In the genomic region with DNA sequence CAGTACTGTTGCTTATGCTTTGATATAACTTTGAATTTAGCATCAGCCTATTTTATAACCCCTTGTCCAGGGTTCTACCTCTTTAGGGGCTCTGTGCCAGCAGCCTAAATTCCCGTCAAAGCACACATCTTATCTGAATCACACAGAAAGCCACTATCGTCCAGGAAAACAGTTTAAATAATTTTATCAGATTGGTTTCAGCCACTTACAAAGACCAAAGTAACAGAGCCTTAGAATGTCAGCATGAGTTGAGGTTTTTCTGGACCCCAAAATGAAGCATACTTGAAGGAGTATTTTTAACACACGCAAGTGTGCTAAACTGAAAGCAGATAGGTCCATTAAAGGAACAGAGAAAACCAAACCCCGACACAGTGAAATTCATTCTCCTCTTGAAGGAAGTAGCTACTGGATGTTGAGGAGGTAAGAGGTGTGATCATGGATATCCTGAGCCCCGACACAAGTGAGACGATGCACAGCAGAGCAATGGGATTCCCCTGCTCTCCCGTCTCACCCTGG, we compare ENCODE assay signal across 19 mouse cellular contexts. TPM values are rescaled to one million over a fixed set of nuclear protein-coding genes. Genes with fewer than 3 reads are reported as not detected.
DNase-seq lines count a peak whose midpoint lies in the region; ATAC-seq and TF ChIP-seq lines count a peak whose summit lies in the region.
"Not testable (repeated sequence)": the region's sequence is repeated elsewhere in the genome, so short reads cannot be mapped to it uniquely, and the experiment has no call there.
"Had no signal": no experiment of that assay in that cellular context is flagged by ENCODE, and none has a peak within 500 bp of the region (broad histone marks: within the 10 kb centered on the region; RNA-seq: fewer than 3 reads in every experiment).

No protein-coding gene starts in this region.

- not testable (repeated sequence) for DNase-seq in CH12.LX (ENCODE audit: extremely low read depth)
- DNase-seq in MEL (ENCODE audit: low read depth, low spot score), result peak; percentile 45

- H3K4me2 ChIP-seq in CH12.LX (ENCODE audit: insufficient read depth, low read depth, poor library complexity, severe bottlenecking), result peak overlapping the region; percentile 61; the same call in 1 of the 2 replicates

- TF ChIP-seq EP300 in CH12.LX (IDR thresholded peaks at IDR 0.05; ENCODE audit: low read length), result not testable (repeated sequence)
- peak; percentile 33 to 67 for TF ChIP-seq EP300 in MEL (IDR thresholded peaks at IDR 0.05; ENCODE audit: low read depth in 1 of 2, low read length in 2 of 2)

- not testable (repeated sequence) for H3K9me3 ChIP-seq in CH12.LX (replicated peaks; ENCODE audit: low read length); MEL (replicated peaks; ENCODE audit: insufficient read depth, low read length)

- not testable (repeated sequence) for H3K27me3 ChIP-seq in CH12.LX (replicated peaks); MEL (ENCODE audit: control insufficient read depth in 1 of 2, insufficient read depth in 2 of 2, low read length in 2 of 2)

- H3K36me3 ChIP-seq in CH12.LX (replicated peaks in 1 of 2; ENCODE audit: control insufficient read depth in 1 of 2, insufficient read depth in 1 of 2, low read length in 1 of 2), result not testable (repeated sequence)
- peaks cover 0 to 49% of the 10 kb centered on the region in 2 experiments; a peak in 2 of 4 replicates for H3K36me3 ChIP-seq in MEL (ENCODE audit: control insufficient read depth in 1 of 2, insufficient read depth in 2 of 2, low read length in 2 of 2)

- H3K27ac ChIP-seq in CH12.LX (ENCODE audit: insufficient read depth, low read depth), result not testable (repeated sequence)
- H3K27ac ChIP-seq in MEL (ENCODE audit: control insufficient read depth, low read depth, low read length), result peak overlapping the region; percentile 78

- H3K4me1 ChIP-seq in CH12.LX (ENCODE audit: control insufficient read depth in 1 of 2, insufficient read depth in 2 of 2), result not testable (repeated sequence)
- H3K4me1 ChIP-seq in MEL (ENCODE audit: control insufficient read depth in 1 of 2, insufficient read depth in 2 of 2, low read length in 2 of 2), result peaks cover 26 to 48% of the 10 kb centered on the region in 2 experiments

- ATAC-seq in hematopoietic stem cell, adult 5-6 weeks (replicated peaks in 1 of 2; ENCODE audit: insufficient read depth in 1 of 2, low FRiP score in 2 of 2, low TSS enrichment in 1 of 2, low read depth in 1 of 2, poor library complexity in 2 of 2, severe bottlenecking in 2 of 2), result peak; percentile 57 to 62
- ATAC-seq in megakaryocyte progenitor cell, adult 5-6 weeks (replicated peaks; ENCODE audit: poor library complexity), result peak; percentile 40

- H3K79me2 ChIP-seq in CH12.LX (replicated peaks; ENCODE audit: control insufficient read depth, extremely low read depth, insufficient read depth, poor library complexity, severe bottlenecking); MEL (ENCODE audit: control insufficient read depth, insufficient read depth, low read length, poor library complexity): not testable (repeated sequence)

- not testable (repeated sequence) for H3K4me3 ChIP-seq in CH12.LX (replicated peaks in 1 of 3; ENCODE audit: low read depth in 2 of 3, low read length in 2 of 3, poor library complexity in 1 of 3)
- H3K4me3 ChIP-seq in MEL (ENCODE audit: control insufficient read depth in 1 of 2, insufficient read depth in 1 of 2, low read depth in 2 of 2, low read length in 2 of 2), result peak overlapping the region; percentile 6 to 37; a peak in 3 of 4 replicates

- in situ Hi-C loops in CH12.LX (cut with MboI; ENCODE audit: low pct_ligation_motif_present, low pct_unique_long_range_greater_than_20kb, low sequenced_read_pairs), result not testable (repeated sequence)

- not testable (repeated sequence) for H3K9ac ChIP-seq in CH12.LX (ENCODE audit: insufficient read depth, low read depth)
- H3K9ac ChIP-seq in MEL (ENCODE audit: control insufficient read depth, low read depth, low read length, poor library complexity, severe bottlenecking), result peak overlapping the region; percentile 17

- dilution Hi-C loops in CH12.LX (cut with MboI; ENCODE audit: extremely low pct_ligation_motif_present, extremely low pct_unique_long_range_greater_than_20kb, low sequenced_read_pairs), result not testable (repeated sequence)

- TF ChIP-seq POLR2A in CH12.LX (IDR thresholded peaks at IDR 0.05; ENCODE audit: low read depth, low read length); MEL (IDR thresholded peaks at IDR 0.05; ENCODE audit: control insufficient read depth in 1 of 2, insufficient read depth in 1 of 2, low read depth in 1 of 2, low read length in 2 of 2, poor library complexity in 1 of 2): not testable (repeated sequence)

- TF ChIP-seq RAD21 in CH12.LX (IDR thresholded peaks at IDR 0.05; ENCODE audit: low read depth, low read length); MEL (IDR thresholded peaks at IDR 0.05; ENCODE audit: low read depth, low read length): not testable (repeated sequence)

- TF ChIP-seq CTCF in CH12.LX (conservative IDR thresholded peaks at IDR 0.05 in 1 of 2, IDR thresholded peaks at IDR 0.05 in 1 of 2; ENCODE audit: low read depth in 2 of 2, low read length in 2 of 2); MEL (IDR thresholded peaks at IDR 0.05 in 2 of 3, conservative IDR thresholded peaks at IDR 0.05 in 1 of 3; ENCODE audit: control insufficient read depth in 1 of 3, insufficient read depth in 1 of 3, low read depth in 2 of 3, low read length in 3 of 3, poor library complexity in 1 of 3, severe bottlenecking in 1 of 3): not testable (repeated sequence)

TF ChIP-seq in MEL, 35 proteins besides CTCF, POLR2A, EP300 and RAD21:
- TF ChIP-seq TCF12 (IDR thresholded peaks at IDR 0.05; ENCODE audit: low read depth, low read length) (peak; percentile 66), GATA1 (IDR thresholded peaks at IDR 0.05; ENCODE audit: low read depth, low read length) (peak; percentile 62; the same call in 1 of the 2 replicates), ETS1 (IDR thresholded peaks at IDR 0.05; ENCODE audit: low read depth, low read length) (peak; percentile 60; the same call in 1 of the 2 replicates), RCOR1 (IDR thresholded peaks at IDR 0.05; ENCODE audit: low read depth, low read length) (peak; percentile 32; the same call in 1 of the 2 replicates)
TF ChIP-seq in MEL: peak in this region for 4; not testable (repeated sequence) for 31.

RNA-seq across cellular contexts. Expression of a gene that starts 20.0 kb away (rescaled TPM):
- total RNA-seq in CH12.LX (2012; rRNA removed), result not detected in 2 replicates
- total RNA-seq in CH12.LX (2014; rRNA removed), result not detected in 2 replicates
- not detected in 2 replicates for polyA plus RNA-seq in CH12.LX (2012; ENCODE audit: insufficient read length, low read depth)
- 0.19 and 0.20 TPM in 2 replicates for total RNA-seq in MEL (2012; rRNA removed)
- under 1 TPM in 1 of 2 experiments, not detected in 1; 0.42 TPM for polyA plus RNA-seq in MEL (2012; ENCODE audit: insufficient read depth in 1 of 2, insufficient read length in 2 of 2, low read depth in 1 of 2, low replicate concordance in 2 of 2, missing spikeins in 1 of 2)
- total RNA-seq in hematopoietic stem cell, adult 5-6 weeks (2017), result not detected in 2 replicates
- not detected in 2 replicates for total RNA-seq in megakaryocyte progenitor cell, adult 5-6 weeks (2015)
- not detected in 2 replicates for total RNA-seq in megakaryocyte progenitor cell, adult 5-6 weeks (2017)
- total RNA-seq: ES-E14 had no signal
- polyA plus RNA-seq: CD4-positive, CD25-positive, alpha-beta regulatory T cell, adult 4 months had no signal

RNA-seq across cellular contexts. Expression of a gene that starts 36.0 kb away (rescaled TPM):
- total RNA-seq in CH12.LX (2012; rRNA removed) (not detected in 2 replicates), CH12.LX (2014; rRNA removed) (not detected in 2 replicates), MEL (2012; rRNA removed) (not detected in 2 replicates)
- polyA plus RNA-seq in CH12.LX (2012; ENCODE audit: insufficient read length, low read depth) (not detected in 2 replicates), MEL (2012; ENCODE audit: insufficient read depth in 1 of 2, insufficient read length in 2 of 2, low read depth in 1 of 2, low replicate concordance in 2 of 2, missing spikeins in 1 of 2) (not detected)
- not detected in 2 replicates for total RNA-seq in hematopoietic stem cell, adult 5-6 weeks (2017)
- not detected in 2 replicates for total RNA-seq in megakaryocyte progenitor cell, adult 5-6 weeks (2015)
- not detected in 2 replicates for total RNA-seq in megakaryocyte progenitor cell, adult 5-6 weeks (2017)
- total RNA-seq: adrenal gland, adult 2 months; adrenal gland, postnatal 10 days; adrenal gland, postnatal 25 days; adrenal gland, postnatal 4 days; ES-E14; forebrain, postnatal 0 days had no signal
- polyA plus RNA-seq: adrenal gland, adult 2 months; brain, embryonic 14.5 days; CD4-positive, CD25-positive, alpha-beta regulatory T cell, adult 4 months; cortical plate, adult 2 months; embryonic facial prominence, embryonic 10.5 days; embryonic facial prominence, embryonic 12.5 days; embryonic facial prominence, embryonic 14.5 days; forebrain, embryonic 11.5 days; forebrain, embryonic 13.5 days; forebrain, embryonic 15.5 days; forebrain, postnatal 0 days had no signal

RNA-seq across cellular contexts. Expression of a gene that starts 37.1 kb away (rescaled TPM):
- 59.7 and 59.8 TPM in 2 replicates for total RNA-seq in CH12.LX (2012; rRNA removed)
- total RNA-seq in CH12.LX (2014; rRNA removed), result 117 and 130 TPM in 2 replicates
- polyA plus RNA-seq in CH12.LX (2012; ENCODE audit: insufficient read length, low read depth), result 83.7 and 87.0 TPM in 2 replicates
- 2.3 TPM in 2 replicates for total RNA-seq in MEL (2012; rRNA removed)
- polyA plus RNA-seq in MEL (2012; ENCODE audit: insufficient read depth in 1 of 2, insufficient read length in 2 of 2, low read depth in 1 of 2, low replicate concordance in 2 of 2, missing spikeins in 1 of 2), result 1 to 10 TPM in 1 of 2 experiments, not detected in 1; 9.1 TPM
- total RNA-seq in hematopoietic stem cell, adult 5-6 weeks (2017), result 76.8 and 118 TPM in 2 replicates
- 56.5 and 62.8 TPM in 2 replicates for total RNA-seq in megakaryocyte progenitor cell, adult 5-6 weeks (2015)
- 65.3 and 67.4 TPM in 2 replicates for total RNA-seq in megakaryocyte progenitor cell, adult 5-6 weeks (2017)

RNA-seq across cellular contexts. Expression of a gene that starts 47.8 kb away (rescaled TPM):
- total RNA-seq in CH12.LX (2012; rRNA removed) (not detected in 2 replicates), CH12.LX (2014; rRNA removed) (not detected in 2 replicates), MEL (2012; rRNA removed) (not detected in 2 replicates)
- polyA plus RNA-seq in CH12.LX (2012; ENCODE audit: insufficient read length, low read depth) (not detected in 2 replicates), MEL (2012; ENCODE audit: insufficient read depth in 1 of 2, insufficient read length in 2 of 2, low read depth in 1 of 2, low replicate concordance in 2 of 2, missing spikeins in 1 of 2) (not detected)
- total RNA-seq in hematopoietic stem cell, adult 5-6 weeks (2017), result not detected in 2 replicates
- total RNA-seq in megakaryocyte progenitor cell, adult 5-6 weeks (2015), result not detected in 2 replicates
- total RNA-seq in megakaryocyte progenitor cell, adult 5-6 weeks (2017), result not detected in 2 replicates
- total RNA-seq: adrenal gland, adult 2 months; adrenal gland, postnatal 10 days; adrenal gland, postnatal 25 days; adrenal gland, postnatal 4 days; ES-E14 had no signal
- polyA plus RNA-seq: adrenal gland, adult 2 months; brain, embryonic 14.5 days; CD4-positive, CD25-positive, alpha-beta regulatory T cell, adult 4 months; cortical plate, adult 2 months; embryonic facial prominence, embryonic 10.5 days; embryonic facial prominence, embryonic 12.5 days; embryonic facial prominence, embryonic 14.5 days; forebrain, embryonic 11.5 days; forebrain, embryonic 13.5 days; forebrain, embryonic 15.5 days; forebrain, postnatal 0 days had no signal

RNA-seq across cellular contexts. Expression of a gene that starts 53.9 kb away (rescaled TPM):
- total RNA-seq in CH12.LX (2012; rRNA removed) (not detected in 2 replicates), CH12.LX (2014; rRNA removed) (not detected in 2 replicates), MEL (2012; rRNA removed) (0.19 and 0.20 TPM in 2 replicates)
- polyA plus RNA-seq in CH12.LX (2012; ENCODE audit: insufficient read length, low read depth) (not detected in 2 replicates), MEL (2012; ENCODE audit: insufficient read depth in 1 of 2, insufficient read length in 2 of 2, low read depth in 1 of 2, low replicate concordance in 2 of 2, missing spikeins in 1 of 2) (under 1 TPM in 1 of 2 experiments, not detected in 1; 0.03 TPM)
- total RNA-seq in hematopoietic stem cell, adult 5-6 weeks (2017), result 1.8 TPM in 1 of 2 replicates, not detected in the other
- 0.22 TPM in 1 of 2 replicates, not detected in the other for total RNA-seq in megakaryocyte progenitor cell, adult 5-6 weeks (2015)
- total RNA-seq in megakaryocyte progenitor cell, adult 5-6 weeks (2017), result 0.14 TPM in 1 of 2 replicates, not detected in the other
- polyA plus RNA-seq: CD4-positive, CD25-positive, alpha-beta regulatory T cell, adult 4 months had no signal

Comparison
In these comparisons a context has a peak if more than half of its experiments do, and no peak if none do; other contexts are left out.
1. RNA of a gene that starts 37.1 kb away (total RNA-seq): 59.7 to 130 TPM in CH12.LX, 76.8 to 118 TPM in hematopoietic stem cell, adult 5-6 weeks and 56.5 to 67.4 TPM in megakaryocyte progenitor cell, adult 5-6 weeks; 2.3 TPM in MEL; every median in the first group is over 10 times any median in the second.